Mouse (Mus musculus) hematopoietic stem cell, adult 5-6 weeks (primary cell): ENCODE results near the gene Ago3. TPM values are rescaled to one million over a fixed set of nuclear protein-coding genes. Genes with fewer than 3 reads are reported as not detected.
A peak's percentile ranks its signal among the peaks of the same experiment; 100 is the strongest.

ENCODE experiments used
- ATAC-seq, 2 experiments: fragments of 125-278 bp in 1 of 2; replicated peaks in 1 of 2; 2 replicates each; pipeline ENCODE4 v1.8.0; 2016 to 2017; ENCODE audit warnings: inconsistent platforms in 2 of 2, mild to moderate bottlenecking in 2 of 2, moderate number of reproducible peaks in 2 of 2, low read depth in 1 of 2, moderate TSS enrichment in 1 of 2; ENCODE audit not compliant: low FRiP score in 2 of 2, poor library complexity in 2 of 2, severe bottlenecking in 2 of 2, insufficient read depth in 1 of 2, low TSS enrichment in 1 of 2
- total RNA-seq: library from RNA; stranded (forward); fragments of 172-1452, 232-1000 nt; gene quantifications from 2 replicates; pipeline ENCODE4 v1.2.3, GENCODE M21; 2017

Gene Ago3
- total RNA-seq, 1 experiment from 2014 or later, result 13.1 TPM

- peak; percentile 95 to 97 for ATAC-seq
Measured at GRCm38 (mm10) chr4:126321111-126321853, 108.1 kb downstream of the Ago3 start, which contains the start of gene Adprhl2. Gene Adprhl2 (minus strand): TSS chr4:126321703.

DNA sequence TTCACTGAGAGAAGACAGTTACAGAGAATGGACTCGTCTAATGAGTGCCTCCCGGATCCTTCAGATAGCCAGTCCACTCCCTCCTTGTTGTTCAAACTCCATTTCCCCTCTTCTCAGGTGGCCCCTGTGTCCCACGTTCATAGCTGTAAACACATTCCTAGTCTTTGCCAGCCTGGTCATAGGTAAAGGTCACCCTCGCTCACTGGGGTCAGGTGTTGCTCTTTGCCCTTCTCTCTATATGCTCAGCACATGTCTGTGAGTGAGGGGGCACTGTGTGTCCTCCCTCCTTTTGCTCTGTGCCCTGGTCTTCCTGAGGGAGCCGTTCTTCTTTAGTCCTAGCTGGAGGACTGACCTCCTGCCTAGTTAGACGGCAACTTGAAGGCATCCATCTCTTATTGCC is 109.5 kb downstream of the Ago3 start:
- ATAC-seq, result no peak

GRCm38 (mm10) chr4:126316443-126317040 is 112.8 kb downstream of the Ago3 start:
- no peak for ATAC-seq

- ATAC-seq, result no peak
Measured at GRCm38 (mm10) chr4:126315931-126316330, 113.4 kb downstream of the Ago3 start.

- no peak for ATAC-seq
Measured at GRCm38 (mm10) chr4:126314393-126314792, 115.0 kb downstream of the Ago3 start.

DNA sequence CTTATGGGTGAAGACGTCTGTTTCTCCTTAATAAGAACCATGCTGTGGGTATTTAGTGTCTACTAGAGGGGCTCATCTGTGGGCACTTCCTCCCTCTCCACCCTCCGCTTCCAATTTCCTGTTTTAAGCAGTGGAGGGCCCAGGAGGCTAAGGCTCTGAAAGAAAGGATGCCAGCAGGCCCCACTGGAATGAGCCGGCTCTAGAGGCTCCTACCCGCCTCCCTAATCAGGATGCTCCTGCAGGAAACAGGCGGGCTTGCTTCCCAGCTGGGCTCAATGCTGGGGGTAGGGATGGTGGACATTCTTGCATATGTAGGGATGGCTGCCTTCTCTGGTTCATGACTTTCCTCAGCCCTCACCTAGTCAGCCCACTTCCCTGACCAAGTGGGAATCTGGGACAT is 116.2 kb downstream of the Ago3 start:
- ATAC-seq, result no peak

DNA sequence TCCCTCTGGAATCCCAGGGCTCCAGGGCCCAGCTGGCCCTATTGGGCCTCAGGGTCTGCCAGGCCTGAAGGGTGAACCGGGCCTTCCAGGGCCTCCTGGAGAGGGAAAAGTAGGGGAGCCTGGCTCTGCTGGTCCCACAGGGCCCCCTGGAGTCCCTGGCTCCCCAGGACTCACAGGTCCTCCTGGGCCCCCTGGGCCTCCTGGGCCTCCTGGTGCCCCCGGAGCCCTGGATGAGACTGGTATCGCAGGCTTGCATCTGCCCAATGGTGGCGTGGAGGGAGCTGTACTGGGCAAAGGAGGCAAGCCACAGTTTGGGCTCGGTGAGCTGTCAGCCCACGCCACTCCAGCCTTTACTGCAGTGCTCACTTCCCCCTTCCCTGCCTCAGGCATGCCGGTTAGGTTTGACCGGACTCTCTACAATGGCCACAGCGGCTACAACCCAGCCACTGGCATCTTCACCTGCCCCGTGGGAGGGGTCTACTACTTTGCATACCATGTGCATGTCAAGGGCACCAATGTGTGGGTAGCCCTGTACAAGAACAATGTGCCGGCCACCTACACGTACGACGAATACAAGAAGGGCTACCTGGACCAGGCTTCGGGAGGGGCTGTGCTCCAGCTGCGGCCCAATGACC is 117.7 kb downstream of the Ago3 start:
- ATAC-seq, result no peak

DNA sequence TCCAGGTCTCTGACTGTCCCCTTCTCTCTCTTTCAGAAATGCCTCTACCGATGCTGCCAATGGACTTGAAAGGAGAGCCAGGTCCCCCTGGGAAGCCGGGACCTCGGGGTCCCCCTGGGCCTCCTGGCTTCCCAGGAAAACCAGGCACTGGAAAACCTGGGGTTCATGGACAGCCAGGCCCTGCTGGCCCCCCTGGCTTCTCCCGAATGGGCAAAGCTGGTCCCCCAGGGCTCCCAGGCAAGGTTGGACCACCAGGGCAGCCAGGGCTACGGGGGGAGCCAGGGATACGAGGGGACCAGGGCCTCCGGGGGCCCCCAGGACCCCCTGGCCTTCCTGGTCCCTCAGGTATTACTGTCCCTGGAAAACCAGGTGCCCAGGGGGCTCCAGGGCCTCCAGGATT is 119.0 kb downstream of the Ago3 start:
- no peak for ATAC-seq

DNA sequence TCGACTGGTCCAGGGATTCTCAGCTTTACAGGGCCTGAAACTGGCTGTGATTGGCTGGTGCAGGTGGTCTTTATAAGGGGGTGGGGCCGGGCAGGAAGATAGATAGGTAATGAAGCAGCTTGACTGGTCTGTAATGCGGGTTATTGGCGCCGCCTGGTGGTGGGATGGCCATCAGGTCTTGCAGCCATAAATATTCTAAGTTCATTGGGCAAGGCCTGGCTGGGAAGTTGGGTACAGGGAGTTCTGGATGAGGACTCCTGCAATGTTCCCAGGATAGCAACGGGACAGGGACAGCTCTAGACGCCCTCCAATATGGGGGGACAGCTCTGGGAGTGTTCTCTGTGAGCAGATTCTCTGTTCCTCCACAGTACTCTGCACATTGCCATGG is 119.4 kb downstream of the Ago3 start:
- ATAC-seq, result peak; percentile 77 to 78

- ATAC-seq, result peak; percentile 23 to 43; a peak in 2 of 4 replicates
Measured at GRCm38 (mm10) chr4:126309211-126309921, 120.0 kb downstream of the Ago3 start.

DNA sequence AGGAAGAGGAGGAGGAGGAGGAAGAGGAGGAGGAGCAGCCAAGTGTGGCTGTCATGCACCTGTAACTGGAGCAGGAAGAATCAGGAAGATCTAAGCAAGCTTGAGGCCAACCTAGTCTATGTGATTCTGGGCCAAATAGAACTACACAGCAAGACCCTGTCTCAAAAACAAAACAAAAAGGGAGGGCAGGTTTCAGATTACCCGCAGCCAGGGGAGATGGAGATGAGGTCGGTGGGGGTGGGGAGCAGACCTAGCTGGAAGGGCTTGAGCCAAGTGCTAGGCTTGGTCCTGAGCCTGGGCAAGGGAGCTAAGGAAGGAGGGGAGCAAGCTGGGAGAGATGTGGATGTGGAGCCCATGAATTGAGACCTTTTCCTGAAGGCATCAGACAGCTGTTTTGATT is 122.5 kb downstream of the Ago3 start:
- ATAC-seq, result no peak

GRCm38 (mm10) chr4:126306058-126306457 is 123.3 kb downstream of the Ago3 start:
- ATAC-seq, result no peak

DNA sequence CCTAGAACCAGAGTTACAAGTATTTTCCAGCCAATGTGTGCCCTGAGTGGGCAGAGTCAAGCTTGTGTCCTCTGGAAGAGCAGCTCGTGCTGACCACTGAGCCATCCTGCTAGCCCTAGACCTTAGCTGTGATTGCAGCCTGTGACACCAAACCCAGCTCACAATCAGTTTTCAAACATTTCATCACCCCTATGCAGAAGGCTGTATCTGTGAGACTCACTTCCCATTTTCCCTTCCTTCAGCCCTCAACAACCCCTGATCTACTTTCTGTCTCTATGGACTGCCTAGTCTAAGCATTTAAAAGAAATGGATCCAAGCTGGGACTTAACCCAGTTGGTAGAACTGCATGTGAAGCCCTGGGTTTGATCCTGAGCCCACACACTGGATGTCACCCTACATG is 123.9 kb downstream of the Ago3 start:
- no peak for ATAC-seq

DNA sequence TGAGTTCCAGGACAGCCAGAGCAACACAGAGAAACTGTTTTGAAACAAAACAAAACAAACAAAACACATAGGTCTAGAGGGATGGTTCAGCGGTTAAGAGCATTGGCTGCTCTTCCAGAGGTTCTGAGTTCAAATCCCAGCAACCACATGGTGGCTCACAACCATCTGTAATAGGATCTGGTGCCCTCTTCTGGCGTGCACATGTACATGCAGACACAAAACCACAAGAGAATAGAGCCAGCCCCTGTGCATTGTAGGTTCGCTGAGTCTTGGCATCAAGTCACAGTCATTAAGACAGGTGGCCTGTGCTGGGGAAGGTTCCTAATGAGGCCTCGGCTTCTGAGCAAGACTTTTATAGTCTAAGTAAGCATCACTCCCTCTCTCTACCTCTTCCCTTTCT is 125.5 kb downstream of the Ago3 start:
- no peak for ATAC-seq

- no peak; a peak in 2 of 4 replicates for ATAC-seq
Measured at GRCm38 (mm10) chr4:126301584-126302309, 127.6 kb downstream of the Ago3 start.

- peak in 1 of 2 experiments; percentile 25; a peak in 1 of 4 replicates for ATAC-seq
Measured at GRCm38 (mm10) chr4:126300916-126301583, 128.3 kb downstream of the Ago3 start.

DNA sequence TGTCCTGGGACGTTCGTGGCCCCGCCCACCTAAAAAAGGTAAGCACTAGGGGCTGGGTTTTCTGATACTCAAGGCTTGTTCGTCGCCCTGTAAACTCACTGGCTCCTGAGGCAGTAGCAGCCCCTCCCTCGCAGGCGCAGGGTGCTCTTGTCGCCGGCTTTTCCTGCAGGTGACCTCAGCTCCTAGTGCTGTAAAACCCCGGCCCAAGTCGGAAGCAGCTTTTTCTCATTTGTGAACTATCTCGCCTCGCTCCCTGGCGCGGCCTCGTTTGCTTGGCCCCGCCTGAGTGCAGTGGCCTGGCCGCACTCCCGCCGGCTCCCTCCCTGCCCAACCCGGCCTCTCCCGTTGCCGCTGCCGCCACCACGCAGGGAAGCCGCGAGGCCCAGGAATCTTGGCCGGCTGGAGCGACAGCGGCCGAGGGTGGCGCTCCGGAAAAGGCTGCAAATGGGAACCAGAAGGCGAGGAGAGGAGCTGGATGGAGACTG is 132.7 kb downstream of the Ago3 start:
- peak; percentile 25 to 35; a peak in 3 of 4 replicates for ATAC-seq
